Mouse (Mus musculus) ES-Bruce4 (cell line): ENCODE data around the gene Klc2.

Experiments
- CTCF ChIP-seq: IDR thresholded peaks from one replicate; pipeline ENCODE4 v1.8.1; 2011; ENCODE audit warnings: low read depth, low read length
- POLR2A ChIP-seq: IDR thresholded peaks from one replicate; pipeline ENCODE4 v1.8.1; 2011; ENCODE audit warnings: low read length; ENCODE audit not compliant: insufficient read depth

GRCm38 (mm10) chr19:5067040-5067799 lies 51.1 kb downstream of the Klc2 start:
- no peak for TF ChIP-seq POLR2A
- no peak for TF ChIP-seq CTCF
